Mouse (Mus musculus): ENCODE results near the gene Wdr75. TPM values are rescaled to one million over a fixed set of nuclear protein-coding genes. Genes with fewer than 3 reads are reported as not detected.

Gene Wdr75
- polyA plus RNA-seq, 1 experiment from 2014 or later: 37.4 TPM

DNA sequence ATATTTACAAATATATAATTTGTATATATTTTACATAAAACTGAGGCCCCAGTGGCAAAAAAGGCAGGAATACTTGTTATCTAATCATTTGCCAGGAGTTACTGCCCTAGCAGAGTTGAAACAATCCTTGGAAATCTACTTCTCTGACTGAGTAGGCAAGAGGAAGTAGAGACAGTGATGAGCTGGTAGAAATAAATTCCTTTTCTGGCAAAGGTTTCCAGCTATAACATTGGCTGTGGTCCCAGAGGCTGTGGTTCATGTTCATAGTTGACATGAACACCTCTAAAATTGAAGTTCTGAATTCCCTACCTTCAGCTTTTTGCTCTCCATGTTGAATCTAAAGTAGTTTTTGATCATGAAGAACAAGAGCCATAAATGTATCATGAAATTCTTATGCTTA is 43.3 kb downstream of the Wdr75 start:
- Histone ChIP-seq H3K9ac (no peak overlapping the region), H3K27ac (ENCODE audit: poor library complexity, severe bottlenecking) (no peak overlapping the region), H3K4me3 (no peak overlapping the region), H3K4me2 (no peak overlapping the region), H3K27me3 (replicated peaks) (no peaks in the 10 kb centered on the region), H3K4me1 (replicated peaks) (peaks cover 3% of the 10 kb centered on the region; the same call in 1 of the 2 replicates), H3K36me3 (no peaks in the 10 kb centered on the region), H3K9me3 (replicated peaks) (no peaks in the 10 kb centered on the region)
- ATAC-seq (ENCODE audit: insufficient number of reproducible peaks, low FRiP score): no peak

DNA sequence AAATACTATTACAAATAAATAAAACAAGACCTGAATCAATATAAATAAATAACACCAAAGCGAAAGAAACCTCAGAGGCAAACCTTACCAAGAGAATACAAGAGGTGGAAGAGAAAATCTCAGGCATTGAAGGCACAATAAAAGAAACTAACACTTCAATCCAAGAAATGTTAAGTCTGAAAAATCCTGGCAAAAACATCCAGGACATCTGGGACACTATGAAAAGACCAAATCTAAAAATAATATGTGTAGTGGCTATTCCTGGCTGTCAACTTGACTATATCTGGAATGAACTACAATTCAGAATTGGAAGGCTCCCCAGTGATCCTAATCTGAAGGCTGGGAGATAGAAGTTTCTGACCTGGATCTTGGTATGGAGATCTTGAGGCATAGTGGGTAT is 50.5 kb downstream of the Wdr75 start:
- H3K4me3 ChIP-seq: no peak overlapping the region
- no peak for ATAC-seq (ENCODE audit: insufficient number of reproducible peaks, low FRiP score)
- H3K4me1 ChIP-seq (replicated peaks): peaks cover 3% of the 10 kb centered on the region; the same call in 1 of the 2 replicates
- H3K27ac ChIP-seq (ENCODE audit: poor library complexity, severe bottlenecking): no peak overlapping the region
- H3K9ac ChIP-seq: no peak overlapping the region
- WGBS: 85% methylated on average over 1 of the region's 1 CpGs
- H3K4me2 ChIP-seq: no peak overlapping the region
- H3K36me3 ChIP-seq: no peaks in the 10 kb centered on the region
- no peaks in the 10 kb centered on the region for H3K27me3 ChIP-seq (replicated peaks)
- 0 out of 2 replicates have a peak, but pooled peaks cover 2% of the 10 kb centered on the region for H3K9me3 ChIP-seq (replicated peaks)

- WGBS: 58% methylated on average over 1 of the region's 1 CpGs
- Histone ChIP-seq H3K4me3 (no peak overlapping the region), H3K9me3 (replicated peaks) (no peaks in the 10 kb centered on the region), H3K27me3 (replicated peaks) (no peaks in the 10 kb centered on the region), H3K9ac (no peak overlapping the region), H3K27ac (ENCODE audit: poor library complexity, severe bottlenecking) (no peak overlapping the region), H3K4me2 (no peak overlapping the region), H3K4me1 (replicated peaks) (no peaks in the 10 kb centered on the region; the same call in 1 of the 2 replicates), H3K36me3 (no peaks in the 10 kb centered on the region)
- no peak for ATAC-seq (ENCODE audit: insufficient number of reproducible peaks, low FRiP score)
Measured at GRCm38 (mm10) chr1:45858038-45858437, 63.1 kb downstream of the Wdr75 start.

- 42% methylated on average over 5 of the region's 5 CpGs for WGBS
- H3K4me2 ChIP-seq: no peak overlapping the region
- no peak overlapping the region for H3K9ac ChIP-seq
- no peaks in the 10 kb centered on the region for H3K9me3 ChIP-seq (replicated peaks)
- peaks cover 9% of the 10 kb centered on the region for H3K4me1 ChIP-seq (replicated peaks)
- 0 out of 2 replicates have a peak overlapping the region, but pooled peaks have one; percentile 27 for H3K27ac ChIP-seq (ENCODE audit: poor library complexity, severe bottlenecking)
- peak; percentile 57; the same call in 1 of the 2 replicates for ATAC-seq (ENCODE audit: insufficient number of reproducible peaks, low FRiP score)
- no peaks in the 10 kb centered on the region for H3K27me3 ChIP-seq (replicated peaks)
- H3K36me3 ChIP-seq: no peaks in the 10 kb centered on the region
- no peak overlapping the region for H3K4me3 ChIP-seq
Measured at GRCm38 (mm10) chr1:45860349-45860748, 65.4 kb downstream of the Wdr75 start.

- no peaks in the 10 kb centered on the region for H3K36me3 ChIP-seq
- H3K4me2 ChIP-seq: no peak overlapping the region
- H3K4me1 ChIP-seq (replicated peaks): peaks cover 15% of the 10 kb centered on the region
- H3K9ac ChIP-seq: no peak overlapping the region
- no peak for ATAC-seq (ENCODE audit: insufficient number of reproducible peaks, low FRiP score)
- H3K9me3 ChIP-seq (replicated peaks): no peaks in the 10 kb centered on the region
- no peak overlapping the region for H3K4me3 ChIP-seq
- no peak overlapping the region for H3K27ac ChIP-seq (ENCODE audit: poor library complexity, severe bottlenecking)
- H3K27me3 ChIP-seq (replicated peaks): no peaks in the 10 kb centered on the region
Measured at GRCm38 (mm10) chr1:45861162-45861561, 66.2 kb downstream of the Wdr75 start.

DNA sequence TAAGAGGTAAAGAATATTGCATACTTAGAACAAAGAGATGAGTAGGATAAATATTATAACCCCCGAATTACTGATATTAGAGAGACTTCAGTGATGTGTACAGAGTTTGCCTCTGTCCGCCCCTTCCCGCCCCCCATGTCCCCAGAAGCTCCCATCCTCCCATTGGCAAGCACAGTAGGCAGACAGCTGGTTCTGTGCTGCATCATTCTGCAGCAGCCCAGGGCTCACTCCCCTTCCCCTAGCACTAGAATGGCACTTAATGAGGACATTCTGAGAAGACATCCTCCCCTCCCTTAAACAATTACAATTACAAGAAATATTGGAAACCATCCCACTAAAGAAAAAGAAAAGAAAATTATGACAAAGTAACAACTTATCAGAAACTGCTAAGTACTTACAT is 68.7 kb downstream of the Wdr75 start:
- no peak overlapping the region for H3K27ac ChIP-seq (ENCODE audit: poor library complexity, severe bottlenecking)
- peaks cover 17% of the 10 kb centered on the region for H3K4me1 ChIP-seq (replicated peaks)
- WGBS: 84% methylated on average over 3 of the region's 3 CpGs
- no peak overlapping the region for H3K4me2 ChIP-seq
- no peak overlapping the region for H3K9ac ChIP-seq
- H3K4me3 ChIP-seq: no peak overlapping the region
- ATAC-seq (ENCODE audit: insufficient number of reproducible peaks, low FRiP score): no peak
- no peaks in the 10 kb centered on the region for H3K36me3 ChIP-seq
- no peaks in the 10 kb centered on the region for H3K9me3 ChIP-seq (replicated peaks)
- H3K27me3 ChIP-seq (replicated peaks): no peaks in the 10 kb centered on the region

DNA sequence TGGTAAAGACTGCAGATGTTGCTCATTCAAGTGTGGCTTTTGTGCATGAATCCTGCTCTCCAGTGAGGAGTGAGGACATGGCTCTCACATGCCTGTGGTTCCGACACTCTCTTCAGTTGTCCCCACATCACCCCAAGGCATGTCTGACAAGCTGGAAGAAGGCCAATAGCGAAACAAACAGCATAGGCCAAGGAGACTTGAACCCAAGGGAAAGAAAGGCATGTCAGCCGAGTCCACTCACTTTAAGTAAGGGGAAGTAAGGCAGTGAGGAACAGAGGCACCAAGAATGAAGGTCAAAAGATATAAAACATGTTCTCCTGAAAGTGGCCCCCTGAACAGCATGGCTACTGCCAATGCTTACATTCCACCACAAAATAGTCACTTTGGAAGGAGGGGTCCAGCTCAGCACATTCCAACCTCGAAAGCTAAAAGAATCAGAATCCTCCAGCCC is 69.6 kb downstream of the Wdr75 start:
- H3K9ac ChIP-seq: no peak overlapping the region
- H3K36me3 ChIP-seq: no peaks in the 10 kb centered on the region
- H3K4me2 ChIP-seq: no peak overlapping the region
- peaks cover 17% of the 10 kb centered on the region for H3K4me1 ChIP-seq (replicated peaks)
- H3K9me3 ChIP-seq (replicated peaks): no peaks in the 10 kb centered on the region
- H3K27me3 ChIP-seq (replicated peaks): no peaks in the 10 kb centered on the region
- no peak for ATAC-seq (ENCODE audit: insufficient number of reproducible peaks, low FRiP score)
- WGBS: 43% methylated on average over 4 of the region's 4 CpGs
- no peak overlapping the region for H3K4me3 ChIP-seq
- H3K27ac ChIP-seq (ENCODE audit: poor library complexity, severe bottlenecking): 0 out of 2 replicates have a peak overlapping the region, but pooled peaks have one; percentile 22

DNA sequence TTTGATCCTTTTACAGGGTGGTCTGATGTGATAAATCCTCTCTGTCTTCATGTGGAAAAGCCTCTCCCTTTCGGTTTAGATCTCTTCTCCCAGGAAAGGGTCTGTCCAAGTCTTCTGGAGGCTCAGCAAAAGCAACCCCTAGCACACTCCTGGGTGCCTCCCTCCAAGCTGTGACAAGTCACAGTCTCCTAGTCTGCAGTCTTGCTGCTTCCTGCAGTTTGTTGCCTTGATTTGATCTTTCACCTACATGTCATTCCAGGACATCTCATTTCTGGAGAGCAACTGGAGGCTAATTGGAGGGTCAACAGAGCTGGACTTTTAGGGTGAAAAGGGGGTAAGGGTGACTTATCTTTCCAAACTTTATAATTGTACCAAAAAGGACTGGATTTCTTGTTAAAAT is 70.3 kb downstream of the Wdr75 start:
- 31% methylated on average over 1 of the region's 1 CpGs for WGBS
- no peak overlapping the region for H3K9ac ChIP-seq
- H3K27me3 ChIP-seq (replicated peaks): no peaks in the 10 kb centered on the region
- no peaks in the 10 kb centered on the region for H3K9me3 ChIP-seq (replicated peaks)
- H3K4me1 ChIP-seq (replicated peaks): peaks cover 17% of the 10 kb centered on the region
- no peak for ATAC-seq (ENCODE audit: insufficient number of reproducible peaks, low FRiP score)
- no peak overlapping the region for H3K27ac ChIP-seq (ENCODE audit: poor library complexity, severe bottlenecking)
- H3K36me3 ChIP-seq: no peaks in the 10 kb centered on the region
- H3K4me3 ChIP-seq: no peak overlapping the region
- no peak overlapping the region for H3K4me2 ChIP-seq

DNA sequence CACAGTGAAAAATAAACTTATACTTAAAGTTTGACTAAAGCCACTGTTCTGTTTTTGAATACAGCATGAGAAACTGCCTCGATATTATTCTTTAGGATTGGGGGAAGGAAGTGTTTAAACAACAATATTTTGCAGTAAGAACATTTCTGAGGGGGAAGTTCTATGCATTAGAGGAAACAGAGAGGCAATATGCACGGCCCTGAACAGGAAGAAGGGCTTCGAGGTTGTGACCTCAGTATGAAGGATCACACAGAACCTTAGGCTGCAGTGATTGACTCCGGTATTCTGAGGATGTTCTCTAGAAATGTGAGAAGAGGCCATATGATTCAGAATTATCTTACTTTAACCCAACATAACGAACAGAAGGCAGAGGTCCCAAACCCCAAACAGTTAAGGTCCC is 70.8 kb downstream of the Wdr75 start:
- Histone ChIP-seq H3K4me3 (no peak overlapping the region), H3K27me3 (replicated peaks) (no peaks in the 10 kb centered on the region), H3K36me3 (no peaks in the 10 kb centered on the region), H3K4me1 (replicated peaks) (peaks cover 17% of the 10 kb centered on the region), H3K27ac (ENCODE audit: poor library complexity, severe bottlenecking) (no peak overlapping the region), H3K9ac (no peak overlapping the region), H3K4me2 (no peak overlapping the region), H3K9me3 (replicated peaks) (no peaks in the 10 kb centered on the region)
- WGBS: 60% methylated on average over 5 of the region's 5 CpGs
- ATAC-seq (ENCODE audit: insufficient number of reproducible peaks, low FRiP score): no peak

- Histone ChIP-seq H3K27me3 (replicated peaks) (no peaks in the 10 kb centered on the region), H3K4me2 (no peak overlapping the region), H3K27ac (ENCODE audit: poor library complexity, severe bottlenecking) (no peak overlapping the region), H3K4me3 (no peak overlapping the region), H3K36me3 (no peaks in the 10 kb centered on the region), H3K4me1 (replicated peaks) (peaks cover 17% of the 10 kb centered on the region), H3K9ac (no peak overlapping the region), H3K9me3 (replicated peaks) (no peaks in the 10 kb centered on the region)
- 69% methylated on average over 3 of the region's 3 CpGs for WGBS
- peak; percentile 61; the same call in 1 of the 2 replicates for ATAC-seq (ENCODE audit: insufficient number of reproducible peaks, low FRiP score)
Measured at GRCm38 (mm10) chr1:45866288-45867018, 71.5 kb downstream of the Wdr75 start.

GRCm38 (mm10) chr1:45868050-45868449 is 73.1 kb downstream of the Wdr75 start:
- Histone ChIP-seq H3K4me3 (no peak overlapping the region), H3K36me3 (no peaks in the 10 kb centered on the region), H3K9ac (no peak overlapping the region), H3K27ac (ENCODE audit: poor library complexity, severe bottlenecking) (no peak overlapping the region), H3K4me1 (replicated peaks) (peaks cover 17% of the 10 kb centered on the region), H3K27me3 (replicated peaks) (no peaks in the 10 kb centered on the region), H3K4me2 (no peak overlapping the region), H3K9me3 (replicated peaks) (no peaks in the 10 kb centered on the region)
- ATAC-seq (ENCODE audit: insufficient number of reproducible peaks, low FRiP score): no peak
- WGBS: 78% methylated on average over 1 of the region's 1 CpGs
